Mouse (Mus musculus): ENCODE measurements around the gene Ndufs8.

The Ndufs8 gene

DNA sequence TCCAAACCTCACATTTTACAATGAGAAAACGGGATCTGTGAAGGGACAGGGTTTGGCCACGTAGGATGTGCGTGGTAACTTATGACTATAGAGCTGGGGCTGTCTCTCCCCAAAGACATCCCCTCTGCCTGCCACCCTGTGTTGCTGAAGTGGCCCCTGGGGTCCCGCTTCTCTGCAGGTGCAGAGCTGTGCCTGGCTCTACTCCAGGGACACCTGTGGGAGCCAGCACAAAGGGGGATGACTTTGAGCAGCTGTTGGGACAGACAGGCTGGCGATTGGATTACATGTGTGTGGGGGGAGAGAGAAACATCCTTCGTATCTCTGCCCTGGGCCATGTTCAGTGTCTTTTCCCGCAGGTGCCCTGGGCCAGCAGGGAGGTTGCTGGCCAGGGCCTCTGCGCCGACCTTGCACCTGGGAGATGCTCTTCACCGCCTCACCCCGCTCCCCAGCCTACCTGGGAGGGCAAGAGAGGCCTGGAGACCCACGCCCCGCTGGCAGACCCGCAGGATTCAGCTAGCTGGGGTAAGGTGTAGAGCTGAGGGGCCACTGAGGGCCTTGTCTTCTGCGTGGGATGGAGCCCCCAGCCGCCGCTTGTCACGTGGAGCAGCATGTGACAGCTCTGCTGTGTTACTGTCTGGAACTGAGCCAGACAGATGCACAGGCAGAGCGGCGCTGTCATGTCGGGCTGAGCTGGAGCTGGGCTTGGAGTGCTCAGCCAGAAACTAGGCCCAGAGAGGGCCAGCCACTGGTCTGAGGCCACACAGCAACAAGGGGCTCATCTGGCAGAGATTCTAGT is 17.9 kb upstream of the Ndufs8 start:
- DNase-seq (ENCODE audit: low spot score), result no peak

GRCm38 (mm10) chr19:3929211-3929941 is 16.8 kb upstream of the Ndufs8 start, which contains the start of gene Aldh3b1:
Gene Aldh3b1 (minus strand): TSS chr19:3929808.
- no peak for DNase-seq (ENCODE audit: low spot score)

DNA sequence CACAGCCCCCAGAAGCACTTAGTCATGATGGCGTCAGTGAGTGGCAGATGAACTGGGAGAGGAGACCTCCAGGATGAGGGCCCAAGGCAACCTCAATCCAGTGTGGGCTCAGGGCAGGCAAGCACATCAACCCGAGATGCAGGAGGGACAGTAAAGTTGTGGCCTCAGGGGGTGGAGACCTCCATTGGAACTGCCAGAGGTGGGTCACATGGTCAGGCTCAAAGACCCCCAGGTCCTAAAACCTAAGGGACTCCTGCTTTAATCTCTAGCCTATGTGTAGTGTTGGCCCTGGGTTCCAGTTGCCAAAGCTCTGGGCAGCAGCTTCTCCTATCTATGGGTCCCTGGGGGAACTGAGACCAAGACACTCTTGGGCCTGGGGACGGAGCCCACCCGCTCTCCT is 16.2 kb upstream of the Ndufs8 start:
- no peak for DNase-seq (ENCODE audit: low spot score)

DNA sequence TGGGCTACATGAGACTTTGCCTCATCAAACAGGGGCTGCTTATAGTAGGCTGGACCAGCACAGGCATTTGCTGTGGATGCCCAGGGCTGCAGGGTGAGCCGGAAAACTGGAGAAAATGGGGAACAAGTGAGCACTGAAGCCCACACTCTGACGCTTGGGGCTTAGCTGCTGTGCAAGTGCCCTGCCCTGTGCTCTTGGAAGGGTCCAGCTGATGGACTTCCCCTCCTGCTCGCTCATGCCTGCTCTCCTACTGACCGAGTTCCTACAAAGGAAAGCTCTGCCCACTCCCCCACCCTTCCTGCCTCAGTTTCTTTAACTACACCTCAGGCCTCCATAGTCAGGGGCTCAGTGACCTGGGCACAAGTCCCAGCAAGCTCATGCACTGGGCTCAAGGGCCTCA is 15.4 kb upstream of the Ndufs8 start:
- DNase-seq (ENCODE audit: low spot score), result no peak

DNA sequence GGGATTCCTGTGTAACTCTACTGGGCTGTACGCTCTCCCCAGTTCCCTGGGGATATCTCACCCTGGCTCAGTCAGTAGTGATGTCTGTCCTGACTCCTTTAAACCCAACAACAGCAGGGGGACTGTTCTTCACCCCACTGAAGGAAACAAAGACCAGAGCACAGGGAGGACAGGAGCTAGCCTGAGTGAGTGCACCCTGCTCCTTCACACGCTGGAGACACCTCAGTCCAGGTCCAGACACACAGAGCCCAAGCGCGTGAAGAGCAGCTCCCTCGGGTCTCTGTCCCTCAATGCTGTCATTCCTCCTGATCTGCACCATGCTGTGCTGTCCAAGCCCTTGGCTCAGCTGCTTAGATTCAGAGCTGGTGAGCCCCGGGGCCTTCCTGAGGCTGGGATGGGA is 14.1 kb upstream of the Ndufs8 start:
- no peak for DNase-seq (ENCODE audit: low spot score)

- no peak for DNase-seq (ENCODE audit: low spot score)
Observed at GRCm38 (mm10) chr19:3926279-3926678, 13.7 kb upstream of the Ndufs8 start.

DNA sequence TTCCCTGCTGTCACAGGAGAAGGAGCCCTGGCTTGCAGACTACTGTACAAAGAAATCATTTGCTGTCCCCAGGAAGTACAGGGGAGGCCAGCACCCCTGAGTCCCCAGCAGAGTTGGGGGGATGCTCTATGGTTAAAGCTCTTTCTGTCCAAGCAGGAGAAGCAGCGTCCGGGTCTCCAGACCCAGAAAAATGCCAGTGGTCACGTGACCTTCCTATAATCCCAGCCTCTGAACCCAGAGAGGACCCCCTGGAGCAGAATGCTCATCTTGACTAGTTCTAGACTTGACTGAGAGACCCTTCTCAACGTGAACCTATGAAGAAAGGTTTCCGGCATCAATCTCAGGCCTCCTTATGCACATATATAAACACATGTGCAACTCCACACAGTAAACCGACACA is 13.3 kb upstream of the Ndufs8 start:
- no peak for DNase-seq (ENCODE audit: low spot score)

DNA sequence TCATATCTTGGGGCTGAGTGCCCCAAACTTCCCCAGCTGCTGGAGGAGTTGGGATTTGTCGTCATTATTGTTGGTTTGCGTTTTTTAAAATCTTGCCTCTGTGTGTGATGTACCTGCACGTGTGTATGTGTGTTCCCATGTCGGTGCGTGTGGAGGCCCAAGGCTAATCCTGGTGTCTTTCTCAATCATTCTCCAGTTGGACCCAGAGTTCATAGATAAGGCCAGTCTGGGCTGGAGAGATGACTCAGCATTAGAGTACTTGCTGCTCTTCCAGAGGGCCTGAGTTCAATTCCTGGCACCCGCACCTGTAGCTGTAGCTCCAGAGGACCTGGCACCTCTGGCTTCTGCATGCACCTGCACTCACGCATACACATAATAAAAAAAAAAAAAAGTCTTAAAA is 12.3 kb upstream of the Ndufs8 start:
- no peak for DNase-seq (ENCODE audit: low spot score)

GRCm38 (mm10) chr19:3924190-3924589 is 11.6 kb upstream of the Ndufs8 start:
- no peak for DNase-seq (ENCODE audit: low spot score)

DNA sequence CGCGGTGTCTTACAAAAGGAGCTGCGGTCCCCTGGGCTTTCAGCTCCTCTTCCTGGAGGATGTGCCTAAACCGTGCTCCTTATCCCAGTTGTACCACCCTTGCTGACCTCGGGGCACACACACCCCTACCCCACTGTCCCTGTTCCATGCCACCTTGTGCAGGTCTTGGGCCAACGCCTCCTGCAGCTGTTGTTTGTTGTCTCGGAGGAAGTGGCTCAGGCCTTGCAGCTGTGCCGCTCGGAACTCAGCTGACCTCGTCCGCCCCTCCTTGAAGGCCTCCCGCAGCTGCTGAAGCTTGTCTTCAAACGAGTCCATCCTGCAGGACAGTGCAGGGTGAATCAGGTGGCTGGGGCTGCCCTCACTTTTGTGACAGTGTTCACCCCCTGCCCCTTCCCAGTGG is 11.0 kb upstream of the Ndufs8 start:
- no peak for DNase-seq (ENCODE audit: low spot score)

GRCm38 (mm10) chr19:3922661-3923371 is 10.2 kb upstream of the Ndufs8 start:
- DNase-seq (ENCODE audit: low spot score), result no peak

- no peak for DNase-seq (ENCODE audit: low spot score)
Observed at GRCm38 (mm10) chr19:3919928-3920327, 7.4 kb upstream of the Ndufs8 start.

GRCm38 (mm10) chr19:3916727-3917126 is 4.2 kb upstream of the Ndufs8 start:
- no peak for DNase-seq (ENCODE audit: low spot score)

GRCm38 (mm10) chr19:3914535-3914934 is 2.0 kb upstream of the Ndufs8 start:
- no peak for DNase-seq (ENCODE audit: low spot score)

- no peak for DNase-seq (ENCODE audit: low spot score)
Observed at GRCm38 (mm10) chr19:3913692-3914091, 1.1 kb upstream of the Ndufs8 start.

GRCm38 (mm10) chr19:3910206-3910605 is 2.4 kb downstream of the Ndufs8 start:
- no peak for DNase-seq (ENCODE audit: low spot score)

GRCm38 (mm10) chr19:3907876-3908660 is 4.5 kb downstream of the Ndufs8 start:
- DNase-seq (ENCODE audit: low spot score), result no peak

DNA sequence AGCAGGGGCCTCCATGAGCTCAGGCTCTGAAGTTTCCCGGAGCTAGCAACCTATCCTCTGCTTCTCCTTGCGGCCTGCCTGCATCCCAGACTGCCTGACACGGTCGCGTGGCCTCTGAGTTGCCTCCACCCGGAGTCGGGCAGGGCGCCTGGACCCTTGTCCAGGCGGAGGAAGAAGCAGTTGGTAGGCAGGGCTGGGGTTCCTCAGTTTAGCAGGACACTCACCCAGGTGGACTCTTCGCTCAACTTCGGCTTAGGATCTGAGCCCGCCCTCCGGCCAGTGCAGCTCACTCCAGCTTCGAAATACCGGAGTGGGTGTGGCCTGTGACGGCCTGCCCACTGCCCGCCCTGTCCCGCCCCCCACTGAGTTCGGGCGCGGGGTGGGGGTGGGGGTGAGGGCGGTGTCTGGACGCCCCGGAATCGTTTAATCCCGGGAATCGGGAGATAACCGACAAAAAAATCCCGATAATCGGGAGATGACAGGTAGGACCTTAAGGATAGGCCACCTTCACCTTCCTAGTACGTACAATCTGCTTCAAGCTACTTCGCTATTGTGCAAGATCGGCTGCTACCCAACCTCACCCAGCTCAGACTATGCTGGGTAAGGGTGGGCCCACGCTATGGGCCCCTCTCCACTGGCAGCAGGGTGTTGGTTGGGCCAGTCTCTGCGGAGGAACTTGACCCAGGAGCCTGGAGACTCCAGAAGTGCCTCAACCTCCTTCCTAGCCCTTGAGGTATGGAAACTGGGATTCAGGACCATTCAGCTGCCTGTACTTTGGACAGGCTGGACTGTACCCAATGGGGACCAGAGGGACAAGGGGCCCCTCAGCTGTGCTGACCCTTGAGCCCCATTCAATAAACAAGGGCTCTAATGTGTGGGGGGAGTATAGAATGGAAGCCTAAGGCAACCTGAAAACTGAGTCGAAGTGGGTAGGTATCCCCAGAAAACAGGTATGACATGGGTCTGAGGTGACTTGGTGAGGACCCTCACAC is 5.5 kb downstream of the Ndufs8 start, which contains the start of gene Tcirg1:
Tcirg1 (minus strand) TSS at position 339 of the 992 bp plus-strand sequence.
- DNase-seq (ENCODE audit: low spot score), result peak; percentile 52

DNA sequence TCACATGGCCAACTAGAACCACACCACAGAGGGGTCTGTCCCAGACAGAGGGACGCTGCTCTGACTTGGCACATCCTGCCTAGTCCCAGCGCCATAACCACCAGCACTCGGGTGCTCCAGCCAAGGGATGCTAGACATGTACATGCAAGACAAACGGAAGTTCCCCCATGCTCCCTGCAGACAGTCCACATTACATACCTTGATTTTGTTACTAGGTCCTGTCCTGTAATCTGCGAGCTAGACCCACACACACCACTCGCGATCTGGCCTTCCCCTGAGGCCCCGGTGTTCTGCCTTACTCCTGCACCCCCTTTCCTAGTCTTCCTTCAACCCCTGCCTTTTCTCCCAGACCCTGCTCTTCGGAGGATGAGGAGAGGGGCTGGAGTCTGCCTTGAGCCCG is 6.2 kb downstream of the Ndufs8 start:
- no peak for DNase-seq (ENCODE audit: low spot score)

DNA sequence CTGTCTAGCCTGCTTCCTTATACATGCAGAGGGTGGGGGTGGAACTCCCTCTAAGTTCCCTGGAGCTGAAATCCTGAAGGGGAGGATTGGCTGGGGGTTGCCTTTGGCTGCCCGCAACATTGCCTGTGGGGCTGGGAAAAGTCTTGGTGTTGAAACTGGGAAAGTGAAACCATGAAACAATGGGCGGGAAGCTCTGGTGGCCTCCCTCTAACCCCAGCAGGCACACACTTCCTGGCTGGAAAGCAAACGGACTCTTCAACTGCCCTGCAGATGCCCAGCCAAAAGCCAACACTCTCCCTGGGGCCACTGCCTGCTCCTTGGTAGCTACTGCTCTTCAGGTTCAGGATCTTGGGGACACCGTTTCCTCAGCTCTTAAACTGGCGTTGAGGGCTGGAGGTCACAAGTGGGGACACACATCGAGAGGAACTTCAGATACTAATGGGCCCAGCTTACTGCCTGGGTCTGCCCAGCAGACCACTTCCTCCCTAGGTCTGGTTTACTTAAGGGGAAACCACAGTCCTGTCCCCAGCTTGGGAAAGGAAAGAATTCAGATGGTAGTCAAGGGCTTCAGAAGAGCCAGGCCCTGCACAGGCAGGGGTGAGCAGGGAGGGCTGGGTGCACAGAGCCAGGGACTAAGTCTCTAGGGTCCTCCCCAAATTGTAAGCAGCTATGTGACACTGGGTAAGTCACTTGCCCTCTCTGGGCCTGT is 7.2 kb downstream of the Ndufs8 start:
- no peak for DNase-seq (ENCODE audit: low spot score)
